Mouse (Mus musculus) spleen, adult 2 months (tissue): ENCODE results near the gene Trhde. TPM values are rescaled to one million over a fixed set of nuclear protein-coding genes. Genes with fewer than 3 reads are reported as not detected.

Source experiments
- DNase-seq, 2 experiments: peaks; one replicate each; pipeline versions ENCODE4 v3.0.0 to v3.0.0-alpha.2; 2012 to 2021; ENCODE audit warnings: low spot score in 2 of 2, low read depth in 1 of 2
- H3K27ac ChIP-seq: fragments of 200-500 bp; 2 replicates; pipeline ENCODE4 v1.5.1; 2012; ENCODE audit warnings: low read length, inconsistent platforms; ENCODE audit not compliant: insufficient read depth
- H3K27me3 ChIP-seq: fragments of 200-500 bp; 2 replicates; pipeline ENCODE4 v1.6.1; 2012; ENCODE audit warnings: mild to moderate bottlenecking, moderate library complexity, low read length, inconsistent platforms; ENCODE audit not compliant: control insufficient read depth, insufficient read depth
- H3K36me3 ChIP-seq: fragments of 200-500 bp; 2 replicates; pipeline ENCODE4 v1.6.1; 2012; ENCODE audit warnings: mild to moderate bottlenecking, low read length, inconsistent platforms; ENCODE audit not compliant: control insufficient read depth, insufficient read depth
- H3K4me1 ChIP-seq: fragments of 200-500 bp; 2 replicates; pipeline ENCODE4 v1.6.1; 2011; ENCODE audit warnings: inconsistent platforms; ENCODE audit not compliant: control insufficient read depth, insufficient read depth, insufficient read length
- H3K4me3 ChIP-seq: fragments of 200-500 bp; 2 replicates; pipeline ENCODE4 v1.5.1; 2011; ENCODE audit warnings: mild to moderate bottlenecking, inconsistent platforms; ENCODE audit not compliant: insufficient read depth, insufficient read length; ENCODE audit errors: extremely low read depth
- CTCF ChIP-seq: fragments of 200-500 bp; IDR thresholded peaks from 2 replicates; pipeline ENCODE4 v1.5.1; 2011; ENCODE audit warnings: mild to moderate bottlenecking, inconsistent platforms; ENCODE audit not compliant: insufficient read depth, insufficient read length, insufficient replicate concordance; ENCODE audit errors: extremely low read depth
- POLR2A ChIP-seq: fragments of 200-500 bp; IDR thresholded peaks from 2 replicates; pipeline ENCODE4 v1.6.1; 2011; ENCODE audit warnings: low read depth, low read length, inconsistent platforms
- WGBS: fragments of 180-500 bp; shearing (Covaris S2); methylation state at CpG from one replicate; pipeline ENCODE4 v1.1.7; 2018; 5-methylcytosine and 5-hydroxymethylcytosine counted together
- polyA plus RNA-seq: library from polyadenylated mRNA; depleted of rRNA; stranded (reverse); fragments of >200 nt; gene quantifications from 2 replicates; pipeline ENCODE4 v1.2.3, GENCODE M21; 2012

The Trhde gene
- polyA plus RNA-seq, 1 experiment, result not detected

GRCm38 (mm10) chr10:114415717-114416116 is 386.4 kb downstream of the Trhde start:
- no peak for TF ChIP-seq CTCF
- TF ChIP-seq POLR2A, result no peak
- WGBS, result 67% methylated on average over 2 of the region's 2 CpGs
- Histone ChIP-seq H3K36me3 (no peaks in the 10 kb centered on the region), H3K4me1 (no peaks in the 10 kb centered on the region), H3K27ac (no peak overlapping the region), H3K27me3 (no peaks in the 10 kb centered on the region), H3K4me3 (no peak overlapping the region)
- no peak for DNase-seq

- Histone ChIP-seq H3K27ac (no peak overlapping the region), H3K4me1 (no peaks in the 10 kb centered on the region), H3K4me3 (no peak overlapping the region), H3K36me3 (no peaks in the 10 kb centered on the region), H3K27me3 (no peaks in the 10 kb centered on the region)
- TF ChIP-seq CTCF (no peak), POLR2A (no peak)
- 59% methylated on average over 7 of the region's 7 CpGs for WGBS
- no peak for DNase-seq
These were observed 396.8 kb downstream of the Trhde start for GRCm38 (mm10) chr10:114405260-114405659.

- H3K4me3 ChIP-seq, result no peak overlapping the region
- no peak for TF ChIP-seq CTCF
- TF ChIP-seq POLR2A, result no peak
- H3K36me3 ChIP-seq, result no peaks in the 10 kb centered on the region
- H3K27ac ChIP-seq, result no peak overlapping the region
- no peaks in the 10 kb centered on the region for H3K27me3 ChIP-seq
- 66% methylated on average over 2 of the region's 2 CpGs for WGBS
- no peaks in the 10 kb centered on the region for H3K4me1 ChIP-seq
- DNase-seq, result no peak
These were observed 398.3 kb downstream of the Trhde start for GRCm38 (mm10) chr10:114403795-114404194.

- WGBS, result 68% methylated on average over 3 of the region's 3 CpGs
These were observed 431.3 kb downstream of the Trhde start for GRCm38 (mm10) chr10:114370804-114371203.

GRCm38 (mm10) chr10:114363442-114363841 is 438.7 kb downstream of the Trhde start:
- no peak for TF ChIP-seq POLR2A
- TF ChIP-seq CTCF, result no peak

More at GRCm38 (mm10) chr10:114370804-114371203, 431.3 kb downstream of the Trhde start:
- TF ChIP-seq CTCF, result no peak
- TF ChIP-seq POLR2A, result no peak
- H3K27me3 ChIP-seq, result no peaks in the 10 kb centered on the region
- H3K36me3 ChIP-seq, result no peaks in the 10 kb centered on the region
- H3K4me3 ChIP-seq, result no peak overlapping the region
- H3K27ac ChIP-seq, result no peak overlapping the region
- DNase-seq, result no peak
- no peaks in the 10 kb centered on the region for H3K4me1 ChIP-seq

GRCm38 (mm10) chr10:114362631-114363030 is 439.5 kb downstream of the Trhde start:
- Histone ChIP-seq H3K27ac (no peak overlapping the region), H3K4me1 (no peaks in the 10 kb centered on the region), H3K36me3 (no peaks in the 10 kb centered on the region), H3K27me3 (no peaks in the 10 kb centered on the region), H3K4me3 (no peak overlapping the region)
- DNase-seq, result no peak
- WGBS, result 85% methylated on average over 2 of the region's 2 CpGs
- no peak for TF ChIP-seq POLR2A
- TF ChIP-seq CTCF, result no peak

More at GRCm38 (mm10) chr10:114363442-114363841, 438.7 kb downstream of the Trhde start:
- H3K4me1 ChIP-seq, result no peaks in the 10 kb centered on the region
- DNase-seq, result no peak
- 81% methylated on average over 6 of the region's 6 CpGs for WGBS
- H3K4me3 ChIP-seq, result no peak overlapping the region
- no peaks in the 10 kb centered on the region for H3K27me3 ChIP-seq
- no peak overlapping the region for H3K27ac ChIP-seq
- H3K36me3 ChIP-seq, result no peaks in the 10 kb centered on the region
